Mouse (Mus musculus) forebrain, embryonic 16.5 days (tissue): ENCODE data around the gene Ccr8. TPM values are rescaled to one million over a fixed set of nuclear protein-coding genes. Genes with fewer than 3 reads are reported as not detected.
"Not testable (repeated sequence)": the region's sequence is repeated elsewhere in the genome, so short reads cannot be mapped to it uniquely, and the experiment has no call there.

ENCODE experiments used
- ATAC-seq: fragments of 200-750 bp; cut with Nextera tagmentation; 2 replicates; pipeline ENCODE4 v1.8.0; 2017; ENCODE audit warnings: mild to moderate bottlenecking, moderate library complexity
- H3K27ac ChIP-seq: fragments of 300-500 bp; sonication (generic); 2 replicates; pipeline ENCODE4 v1.5.1; 2014; ENCODE audit warnings: low read length, control low read depth
- H3K27me3 ChIP-seq: fragments of 300-500 bp; sonication (generic); replicated peaks from 2 replicates; pipeline ENCODE4 v1.6.1; 2014; ENCODE audit warnings: low read length; ENCODE audit not compliant: control insufficient read depth, insufficient read depth
- H3K36me3 ChIP-seq: fragments of 300-500 bp; sonication (generic); 2 replicates; pipeline ENCODE4 v1.6.1; 2014; ENCODE audit not compliant: control insufficient read depth, insufficient read depth
- H3K4me1 ChIP-seq: fragments of 300-500 bp; sonication (generic); replicated peaks from 2 replicates; pipeline ENCODE4 v1.6.1; 2014; ENCODE audit warnings: low read length; ENCODE audit not compliant: control insufficient read depth, insufficient read depth
- H3K4me2 ChIP-seq: fragments of 300-500 bp; sonication (generic); 2 replicates; pipeline ENCODE4 v1.6.1; 2014; ENCODE audit warnings: mild to moderate bottlenecking, low read length, control low read depth
- H3K4me3 ChIP-seq: fragments of 300-500 bp; sonication (generic); replicated peaks from 2 replicates; pipeline ENCODE4 v1.5.1; 2014; ENCODE audit warnings: mild to moderate bottlenecking, low read length, control low read depth
- H3K9ac ChIP-seq: fragments of 300-500 bp; sonication (generic); replicated peaks from 2 replicates; pipeline ENCODE4 v1.6.1; 2014; ENCODE audit warnings: low read depth, low read length, control low read depth
- H3K9me3 ChIP-seq: fragments of 300-500 bp; sonication (generic); 2 replicates; pipeline ENCODE4 v1.6.1; 2016; ENCODE audit warnings: low read length; ENCODE audit not compliant: control insufficient read depth
- WGBS: fragments of 180-500 bp; shearing (Covaris S2); extraction: QIAGEN DNeasy Blood & Tissue Kit; methylation state at CpG from one replicate; pipeline ENCODE4 v1.1.7; 2014; 5-methylcytosine and 5-hydroxymethylcytosine counted together
- polyA plus RNA-seq: library from polyadenylated mRNA; unstranded; fragments of >200 nt; fragmentation: Nextera tagmentation; extraction: Ambion mirVana; gene quantifications from 2 replicates; pipeline ENCODE4 v1.2.1, GENCODE M21; 2015

Ccr8 gene
- polyA plus RNA-seq, 1 experiment from 2014 or later = not detected

- not testable (repeated sequence) for H3K4me3 ChIP-seq, H3K27me3 ChIP-seq, H3K4me2 ChIP-seq, H3K36me3 ChIP-seq, H3K9me3 ChIP-seq, H3K9ac ChIP-seq, H3K27ac ChIP-seq, H3K4me1 ChIP-seq, ATAC-seq
- WGBS = 94% methylated on average over 12 of the region's 12 CpGs
These were observed 17.0 kb downstream of the Ccr8 start for GRCm38 (mm10) chr9:120108953-120109352.

DNA sequence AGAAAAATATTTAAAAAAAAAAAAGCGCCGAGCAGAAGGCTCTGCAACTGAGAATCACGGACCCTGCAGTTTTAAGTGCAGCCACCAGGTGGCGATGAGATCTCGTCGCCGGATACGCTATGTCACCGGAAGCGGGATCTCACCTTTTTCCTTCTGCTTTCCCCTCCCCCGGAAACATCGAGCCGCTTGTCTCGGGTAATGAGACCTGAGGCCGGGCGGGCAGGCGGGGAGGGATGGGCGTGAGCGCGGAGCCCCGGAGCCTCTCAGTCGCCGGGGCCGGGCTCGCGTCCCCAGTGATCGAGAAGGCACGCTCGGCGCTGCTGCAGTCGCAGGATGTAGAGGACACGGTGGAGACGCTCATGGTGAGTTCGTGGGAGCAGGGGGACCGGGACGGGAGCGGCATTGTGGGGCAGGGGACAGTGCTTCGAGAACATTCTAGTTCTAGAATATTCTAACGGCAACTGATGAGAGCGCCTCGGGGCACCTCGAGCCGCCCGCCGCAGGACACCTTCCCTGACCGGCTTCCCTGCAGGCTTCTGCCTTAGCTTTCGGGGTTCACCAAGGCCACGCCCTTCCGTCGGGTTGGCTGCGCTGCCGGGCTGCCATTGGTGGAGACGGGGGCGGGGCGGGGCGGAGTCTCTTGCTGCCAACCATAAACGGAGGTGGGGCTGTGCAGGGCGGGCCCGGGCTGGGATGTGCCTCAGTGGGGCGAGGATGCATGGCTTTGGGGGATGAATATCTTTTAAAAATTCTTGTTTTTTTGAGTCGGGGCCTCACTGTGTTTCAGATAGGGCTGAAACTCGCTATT, 18.5 kb downstream of the Ccr8 start, which contains the start of gene Slc25a38:
TSS of gene Slc25a38 (plus strand) at position 164 of the 808 bp plus-strand sequence.
- peak within 1 kb of the TSS; percentile 99 for H3K4me3 ChIP-seq
- H3K27me3 ChIP-seq = no peaks in the 10 kb centered on the region
- no peaks in the 10 kb centered on the region for H3K36me3 ChIP-seq
- 1% methylated on average over 62 of the region's 62 CpGs for WGBS
- peak; percentile 99 for ATAC-seq
- peak within 1 kb of the TSS; percentile 84 for H3K9ac ChIP-seq
- peak within 1 kb of the TSS; percentile 58 for H3K4me2 ChIP-seq
- H3K27ac ChIP-seq = peak within 1 kb of the TSS; percentile 98
- H3K4me1 ChIP-seq = peaks cover 4% of the 10 kb centered on the region
- H3K9me3 ChIP-seq = no peaks in the 10 kb centered on the region

DNA sequence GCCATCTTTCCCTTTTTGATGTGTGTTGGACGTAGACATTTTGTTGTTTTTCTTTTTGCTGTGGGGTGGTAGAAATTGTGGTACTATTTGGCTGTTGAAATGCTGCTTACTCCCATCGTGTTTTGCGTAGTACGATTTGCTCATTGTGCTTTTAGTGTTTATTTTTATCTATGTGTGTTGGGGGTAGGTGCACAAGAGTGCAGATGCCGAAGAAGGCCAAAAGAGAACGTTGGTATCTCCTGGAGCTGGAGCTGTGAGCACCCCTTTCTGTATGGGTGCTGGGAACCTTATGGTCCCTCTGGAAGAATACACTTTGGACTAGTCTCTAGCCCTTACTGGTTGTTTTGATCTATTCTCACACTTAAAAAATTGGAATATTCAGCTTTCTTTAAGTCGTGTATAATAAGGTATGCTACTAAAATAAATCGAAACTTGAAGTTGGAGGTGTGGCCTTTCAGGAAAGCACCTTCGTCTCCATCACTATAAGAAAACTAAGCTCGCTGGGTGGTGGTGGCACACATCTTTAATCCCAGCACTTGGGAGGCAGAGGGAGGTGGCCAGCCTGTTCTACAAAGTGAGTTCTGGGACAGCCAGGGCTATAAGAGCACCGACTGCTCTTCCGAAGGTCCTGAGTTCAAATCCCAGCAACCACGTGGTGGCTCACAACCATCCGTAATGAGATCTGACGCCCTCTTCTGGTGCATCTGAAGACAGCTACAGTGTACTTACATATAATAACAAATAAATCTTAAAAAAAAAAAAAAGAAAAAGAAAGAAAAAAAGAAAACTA, 19.4 kb downstream of the Ccr8 start:
- Histone ChIP-seq H3K4me3 (peak overlapping the region; percentile 99), H3K27ac (peak overlapping the region; percentile 98), H3K4me2 (peak overlapping the region; percentile 58), H3K27me3 (no peaks in the 10 kb centered on the region), H3K4me1 (peaks cover 4% of the 10 kb centered on the region), H3K36me3 (no peaks in the 10 kb centered on the region), H3K9me3 (no peaks in the 10 kb centered on the region), H3K9ac (peak overlapping the region; percentile 5; the same call in 1 of the 2 replicates)
- 78% methylated on average over 15 of the region's 15 CpGs for WGBS
- ATAC-seq = no peak

DNA sequence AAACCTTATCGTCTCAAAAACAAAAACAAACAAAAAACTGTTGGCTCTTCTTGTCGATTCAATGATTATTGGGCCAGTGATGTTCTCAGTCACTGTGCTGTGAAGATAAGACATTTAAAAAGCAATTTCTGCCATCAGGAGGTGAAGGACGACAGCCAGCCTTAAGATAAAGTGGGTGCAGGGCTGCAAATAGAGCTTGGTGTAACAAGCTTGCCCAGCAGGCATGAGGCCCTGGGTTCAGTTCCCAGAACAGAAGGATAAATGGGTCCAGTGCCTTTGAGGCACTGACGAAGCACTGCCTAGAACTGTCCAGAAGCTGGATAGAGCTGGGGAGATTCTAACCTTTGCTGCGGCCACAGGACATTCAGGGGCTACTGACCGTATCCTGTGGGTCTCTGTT, 20.6 kb downstream of the Ccr8 start:
- H3K4me1 ChIP-seq = peaks cover 4% of the 10 kb centered on the region
- ATAC-seq = no peak
- H3K27ac ChIP-seq = no peak overlapping the region
- no peak overlapping the region for H3K4me3 ChIP-seq
- 93% methylated on average over 6 of the region's 6 CpGs for WGBS
- H3K9ac ChIP-seq = no peak overlapping the region
- no peak overlapping the region for H3K4me2 ChIP-seq
- no peaks in the 10 kb centered on the region for H3K27me3 ChIP-seq
- H3K36me3 ChIP-seq = no peaks in the 10 kb centered on the region
- no peaks in the 10 kb centered on the region for H3K9me3 ChIP-seq

DNA sequence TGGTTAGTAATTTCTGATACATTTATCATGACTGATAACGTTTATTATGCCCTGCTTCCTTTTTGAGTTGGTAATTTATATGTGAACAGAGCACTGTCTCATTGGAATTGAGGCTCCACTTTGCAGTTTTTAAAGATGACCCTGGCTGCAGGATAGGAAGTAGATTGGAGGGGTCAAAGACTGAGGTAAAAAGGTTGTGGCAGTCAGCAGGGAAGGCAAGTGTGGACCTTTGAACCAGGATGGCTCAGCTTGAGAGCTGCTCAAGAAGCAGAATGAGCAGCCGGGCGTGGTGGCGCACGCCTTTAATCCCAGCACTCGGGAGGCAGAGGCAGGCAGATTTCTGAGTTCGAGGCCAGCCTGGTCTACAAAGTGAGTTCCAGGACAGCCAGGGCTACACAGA, 21.5 kb downstream of the Ccr8 start:
- no peak for ATAC-seq
- H3K4me3 ChIP-seq = no peak overlapping the region
- no peak overlapping the region for H3K9ac ChIP-seq
- no peak overlapping the region for H3K27ac ChIP-seq
- 0 out of 2 replicates have a peak, but pooled peaks cover under 1% of the 10 kb centered on the region for H3K36me3 ChIP-seq
- no peaks in the 10 kb centered on the region for H3K9me3 ChIP-seq
- peaks cover 4% of the 10 kb centered on the region for H3K4me1 ChIP-seq
- 96% methylated on average over 6 of the region's 7 CpGs for WGBS
- no peaks in the 10 kb centered on the region for H3K27me3 ChIP-seq
- H3K4me2 ChIP-seq = no peak overlapping the region

- no peak overlapping the region for H3K27ac ChIP-seq
- no peaks in the 10 kb centered on the region for H3K9me3 ChIP-seq
- H3K9ac ChIP-seq = no peak overlapping the region
- H3K36me3 ChIP-seq = 0 out of 2 replicates have a peak, but pooled peaks cover 2% of the 10 kb centered on the region
- H3K4me3 ChIP-seq = no peak overlapping the region
- no peak overlapping the region for H3K4me2 ChIP-seq
- no peaks in the 10 kb centered on the region for H3K27me3 ChIP-seq
- WGBS = 85% methylated on average over 17 of the region's 17 CpGs
- H3K4me1 ChIP-seq = peaks cover 4% of the 10 kb centered on the region
- ATAC-seq = no peak
These were observed 22.3 kb downstream of the Ccr8 start for GRCm38 (mm10) chr9:120114051-120114788.

- Histone ChIP-seq H3K4me1 (peaks cover 4% of the 10 kb centered on the region), H3K4me2 (no peak overlapping the region), H3K9me3 (no peaks in the 10 kb centered on the region), H3K27me3 (no peaks in the 10 kb centered on the region), H3K36me3 (0 out of 2 replicates have a peak, but pooled peaks cover 2% of the 10 kb centered on the region), H3K4me3 (no peak overlapping the region), H3K9ac (no peak overlapping the region), H3K27ac (no peak overlapping the region)
- 85% methylated on average over 2 of the region's 2 CpGs for WGBS
- no peak for ATAC-seq
These were observed 22.9 kb downstream of the Ccr8 start for GRCm38 (mm10) chr9:120114789-120115151.

- no peak overlapping the region for H3K4me2 ChIP-seq
- 84% methylated on average over 5 of the region's 5 CpGs for WGBS
- no peaks in the 10 kb centered on the region for H3K9me3 ChIP-seq
- H3K36me3 ChIP-seq = peaks cover 2% of the 10 kb centered on the region; the same call in 1 of the 2 replicates
- H3K27me3 ChIP-seq = no peaks in the 10 kb centered on the region
- no peak overlapping the region for H3K9ac ChIP-seq
- H3K4me1 ChIP-seq = peaks cover 4% of the 10 kb centered on the region
- no peak overlapping the region for H3K27ac ChIP-seq
- ATAC-seq = no peak
- H3K4me3 ChIP-seq = no peak overlapping the region
These were observed 23.7 kb downstream of the Ccr8 start for GRCm38 (mm10) chr9:120115580-120115979.

DNA sequence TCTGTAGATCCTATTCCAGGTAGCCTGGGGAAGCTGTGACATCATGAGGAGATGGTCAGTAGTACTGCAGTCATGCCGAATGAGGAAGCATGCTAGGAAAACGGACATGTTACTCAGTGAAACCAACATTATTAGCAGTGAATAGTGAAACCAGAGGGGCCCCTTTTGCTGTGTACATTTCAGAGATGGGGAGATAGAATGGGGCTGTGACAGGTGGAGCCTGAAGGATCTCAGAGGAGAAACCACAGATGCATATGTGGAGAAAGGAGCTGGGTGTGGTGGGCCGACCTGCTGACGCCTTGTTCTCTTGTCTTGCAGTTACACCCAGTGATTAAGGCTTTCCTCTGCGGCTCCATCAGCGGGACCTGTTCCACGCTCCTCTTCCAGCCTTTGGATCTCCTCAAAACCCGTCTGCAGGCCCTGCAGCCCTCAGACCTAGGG, 24.3 kb downstream of the Ccr8 start:
- ATAC-seq = no peak
- Histone ChIP-seq H3K27me3 (no peaks in the 10 kb centered on the region), H3K36me3 (peaks cover 6% of the 10 kb centered on the region), H3K27ac (no peak overlapping the region), H3K4me2 (no peak overlapping the region), H3K4me3 (no peak overlapping the region), H3K9ac (no peak overlapping the region), H3K9me3 (no peaks in the 10 kb centered on the region), H3K4me1 (peaks cover 1% of the 10 kb centered on the region)
- WGBS = 90% methylated on average over 8 of the region's 8 CpGs
